Mouse (Mus musculus) bone marrow, adult 2 months (tissue): Measurements from ENCODE around the gene Gpr146.

Source experiments
- CTCF ChIP-seq: fragments of 200-500 bp; IDR thresholded peaks from 2 replicates; pipeline ENCODE4 v1.5.1; 2011; ENCODE audit warnings: low read length, control low read depth; ENCODE audit not compliant: control insufficient read depth, insufficient read depth
- POLR2A ChIP-seq: fragments of 200-500 bp; IDR thresholded peaks from 2 replicates; pipeline ENCODE4 v1.6.1; 2011; ENCODE audit warnings: low read depth, mild to moderate bottlenecking, control low read depth, low read length, borderline replicate concordance; ENCODE audit not compliant: control insufficient read depth

DNA sequence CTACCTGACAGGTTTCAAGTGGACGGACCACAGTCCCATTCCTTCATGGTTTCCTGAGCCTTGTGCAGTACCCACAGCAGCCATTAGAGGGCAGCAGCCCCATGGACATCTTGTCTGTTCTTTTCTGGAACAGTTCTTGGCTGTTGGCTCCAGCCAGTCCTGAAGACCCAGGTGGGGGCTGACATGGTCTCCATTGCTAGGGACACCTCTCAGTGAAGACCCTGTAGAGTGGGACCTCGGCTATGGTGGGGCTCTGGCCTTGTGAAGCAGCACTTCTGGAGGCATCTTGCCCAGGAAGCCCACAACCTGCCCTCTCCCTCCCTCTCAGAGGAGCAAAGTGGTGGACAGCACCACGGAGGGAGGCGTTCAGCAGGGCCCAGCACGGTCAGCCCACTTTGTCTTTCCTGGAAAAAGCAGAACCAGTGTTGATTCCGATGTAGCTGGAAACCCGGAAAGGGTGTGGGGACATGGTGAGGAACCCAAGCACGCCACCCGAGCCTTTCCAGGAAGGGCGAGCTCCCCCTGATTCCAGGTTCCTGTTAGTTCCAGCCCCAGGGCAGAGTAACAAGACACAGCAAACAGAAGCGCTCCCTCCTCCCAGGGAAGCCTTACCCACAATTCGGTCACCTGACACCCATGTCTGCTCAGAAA is 13.1 kb upstream of the Gpr146 start:
- TF ChIP-seq CTCF (peak; percentile 98), POLR2A (0 out of 2 replicates have a peak, but pooled peaks have one; percentile 17)
